Mouse (Mus musculus) CD4-positive, CD25-positive, alpha-beta regulatory T cell, adult 4 months (primary cell): ENCODE data around the gene Haus2. TPM values are rescaled to one million over a fixed set of nuclear protein-coding genes. Genes with fewer than 3 reads are reported as not detected.

ENCODE experiments used
- ATAC-seq: one replicate; pipeline ENCODE4 v1.8.0; 2017
- polyA plus RNA-seq, 2 experiments: library from polyadenylated mRNA; unstranded; fragments of 100-300 nt; shearing (Covaris generic); gene quantifications; one replicate each; pipeline ENCODE4 v1.2.1; 2017

The Haus2 gene
- polyA plus RNA-seq, 2 experiments from 2014 or later, result 14.1 to 22.1 TPM

DNA sequence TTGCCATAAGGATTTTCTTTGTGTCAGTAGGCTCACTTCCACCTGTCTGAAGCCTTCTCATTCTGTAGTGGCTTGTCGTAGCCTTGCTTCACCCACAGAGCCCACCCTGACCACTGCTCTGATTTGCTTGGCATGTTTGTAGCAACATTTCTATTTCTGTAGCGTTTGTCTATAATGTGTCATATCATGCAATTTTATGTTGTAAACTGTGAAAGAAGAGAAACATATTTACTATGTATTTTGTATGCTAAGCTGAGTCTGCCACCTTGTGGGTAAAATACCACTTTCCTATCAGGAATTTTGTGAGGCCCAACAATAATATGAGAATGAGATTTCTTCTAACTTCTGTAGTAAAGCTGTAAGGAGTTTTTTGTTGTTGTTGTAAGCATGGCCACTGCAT, 61.1 kb downstream of the Haus2 start:
- no peak for ATAC-seq

Other genes with a start within 250 kb of the Haus2 start
- 10 to 100 TPM; 21.0 to 25.8 TPM for gene Ganc, start 205.5 kb upstream of the Haus2 start, polyA plus RNA-seq
- 10 to 100 TPM; 14.4 to 25.7 TPM for gene Tmem87a, start 205.3 kb upstream of the Haus2 start, polyA plus RNA-seq
- gene Capn3, start 153.4 kb upstream of the Haus2 start, polyA plus RNA-seq, result 10 to 100 TPM; 59.3 to 94.3 TPM
- 10 to 100 TPM; 20.9 to 26.0 TPM for gene Zfp106, start 45.5 kb upstream of the Haus2 start, polyA plus RNA-seq
- gene Snap23, start 41.7 kb upstream of the Haus2 start, polyA plus RNA-seq, result 10 to 100 TPM; 51.9 to 61.8 TPM
- gene Lrrc57, start 137 bp downstream of the Haus2 start, polyA plus RNA-seq, result 10 to 100 TPM; 33.0 to 37.2 TPM
- gene Stard9, start 19.7 kb downstream of the Haus2 start, polyA plus RNA-seq, result under 1 TPM; 0.48 to 0.59 TPM
- 1 to 10 TPM; 4.9 to 6.3 TPM for gene Cdan1, start 240.7 kb downstream of the Haus2 start, polyA plus RNA-seq
- gene Ttbk2, start 241.2 kb downstream of the Haus2 start, polyA plus RNA-seq, result under 1 TPM; 0.66 to 0.91 TPM